Mouse (Mus musculus): ENCODE measurements around the gene Qrich1.

GRCm38 (mm10) chr9:108469430-108469829 is 47.2 kb upstream of the Qrich1 start:
- TF ChIP-seq CTCF (IDR thresholded peaks at IDR 0.05; ENCODE audit: low read depth, low read length): no peak
- TF ChIP-seq EP300 (IDR thresholded peaks at IDR 0.05; ENCODE audit: insufficient read depth, low read depth, low read length): no peak
- no peak for TF ChIP-seq POLR2A (IDR thresholded peaks at IDR 0.05; ENCODE audit: insufficient read depth, low read length)
